Mouse (Mus musculus): ENCODE measurements around the gene Mpv17.

Mpv17 gene

DNA sequence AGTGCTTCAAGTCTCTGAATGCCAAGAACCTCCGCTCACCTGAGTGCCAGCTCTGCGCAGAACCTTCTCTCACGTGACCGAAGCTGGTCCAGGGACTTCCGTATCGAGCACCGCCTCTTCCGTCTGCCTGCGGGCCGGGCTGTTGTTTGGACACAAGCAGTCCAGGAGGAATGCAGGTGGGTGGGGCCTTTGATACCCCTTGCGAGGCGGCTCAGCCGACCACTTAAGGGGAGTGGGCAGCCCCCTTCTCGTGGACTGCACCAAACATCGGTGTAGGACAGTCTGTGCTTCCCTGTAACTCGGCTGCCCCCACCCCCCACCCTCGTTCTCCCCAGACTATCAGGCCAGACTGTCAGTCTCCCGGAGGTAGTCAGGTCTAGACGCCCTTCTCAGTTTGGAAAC, at the start of gene Mpv17:
Gene Mpv17 (minus strand): TSS at position 100 of the 402 bp plus-strand sequence.
- peak; percentile 89 to 90 for DNase-seq

DNA sequence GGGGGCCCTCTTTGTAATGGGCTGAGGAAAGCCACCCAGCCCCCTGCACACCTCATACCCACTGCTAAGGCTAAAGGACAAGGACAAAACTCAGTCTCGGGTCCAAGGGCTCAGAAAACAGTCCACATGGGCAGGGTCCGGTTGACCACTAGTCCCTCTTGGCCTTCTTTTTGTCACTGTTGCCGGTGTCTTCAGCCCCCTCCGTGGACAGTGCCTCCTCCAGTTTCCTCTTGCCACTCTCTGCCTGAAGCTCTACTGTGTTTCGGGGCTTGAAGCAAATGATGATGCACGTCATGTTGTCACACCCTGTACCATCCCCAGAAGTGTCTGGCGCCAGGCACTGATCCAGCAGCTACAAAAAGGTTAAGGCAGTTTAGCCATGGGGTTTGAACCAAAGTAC, 48.9 kb upstream of the Mpv17 start:
- no peak for DNase-seq

DNA sequence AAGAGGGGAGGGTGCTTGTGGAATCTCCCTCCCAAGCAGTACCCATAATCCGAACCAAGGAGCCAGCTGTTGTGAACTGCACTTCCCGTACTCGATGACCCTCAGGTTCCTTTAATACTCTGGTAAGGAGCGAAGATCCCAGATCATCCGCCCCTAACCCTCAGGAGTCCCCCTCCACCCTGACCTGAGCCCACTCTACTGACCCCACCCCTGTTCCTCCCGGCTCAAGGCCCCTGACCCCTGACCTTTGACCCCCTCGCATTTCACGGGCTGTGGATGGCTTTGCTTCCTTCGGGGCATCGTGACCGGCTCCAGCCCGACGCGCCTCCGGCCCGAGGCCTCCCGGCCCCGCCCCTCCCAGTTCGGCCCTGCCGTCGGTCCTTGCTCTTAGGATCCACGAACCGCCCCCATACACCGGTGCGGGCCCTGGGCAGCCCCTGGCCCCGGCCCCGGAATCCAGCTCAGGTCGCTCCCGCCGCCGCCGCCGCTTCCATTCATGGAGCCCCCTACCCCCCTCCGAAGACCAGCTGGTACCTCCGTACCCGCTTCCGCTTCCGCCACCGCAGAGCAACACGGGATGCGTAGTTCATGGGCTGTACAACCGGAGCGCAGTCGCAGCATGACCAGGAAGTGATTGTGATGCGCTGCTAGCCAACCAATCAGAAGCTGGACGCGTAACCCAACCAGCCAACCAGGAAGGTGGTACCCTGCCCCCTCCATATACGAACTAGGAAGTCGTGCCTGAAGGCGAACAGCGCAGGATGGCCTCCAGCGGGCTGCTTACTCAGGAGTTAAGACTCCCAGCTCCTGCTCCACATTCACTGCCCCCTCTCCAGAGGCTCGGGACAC, 47.9 kb upstream of the Mpv17 start, which contains the start of gene Zfp513:
Gene Zfp513 (minus strand): TSS at position 562 of the 849 bp plus-strand sequence.
- peak; percentile 95 to 97 for DNase-seq

DNA sequence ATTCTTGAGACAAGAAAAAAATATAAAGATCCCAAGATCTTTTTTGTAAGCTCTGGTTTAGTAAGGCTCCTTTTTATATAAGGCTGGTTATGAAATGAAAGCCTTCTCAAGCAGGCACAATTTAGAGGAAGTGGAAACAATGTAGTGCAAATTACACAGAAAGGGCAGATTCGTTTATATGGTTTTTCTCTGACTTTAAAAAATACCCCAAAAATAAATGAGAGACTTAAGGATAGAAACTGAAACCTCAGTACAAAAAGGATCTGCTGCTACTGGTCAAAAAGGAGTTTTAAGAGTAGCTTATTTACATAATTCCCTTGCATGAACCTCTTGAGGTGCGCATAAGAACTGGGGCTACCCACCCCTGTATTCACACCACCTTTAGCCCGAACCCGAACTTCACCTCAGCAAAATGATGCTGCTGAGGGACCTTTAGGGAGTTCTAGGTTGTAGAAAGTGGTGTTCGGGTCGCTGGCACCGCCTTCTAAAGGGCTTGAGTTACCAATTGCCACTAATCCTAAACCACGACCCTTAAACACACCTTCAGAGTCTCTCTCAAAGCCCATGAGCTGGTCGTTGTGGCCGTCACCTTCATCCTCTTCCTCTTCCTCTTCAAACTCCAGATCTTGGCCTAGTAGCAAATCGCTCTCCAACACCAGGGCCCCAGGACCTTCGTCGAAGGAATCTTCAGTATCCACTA, 47.1 kb upstream of the Mpv17 start:
- no peak for DNase-seq

DNA sequence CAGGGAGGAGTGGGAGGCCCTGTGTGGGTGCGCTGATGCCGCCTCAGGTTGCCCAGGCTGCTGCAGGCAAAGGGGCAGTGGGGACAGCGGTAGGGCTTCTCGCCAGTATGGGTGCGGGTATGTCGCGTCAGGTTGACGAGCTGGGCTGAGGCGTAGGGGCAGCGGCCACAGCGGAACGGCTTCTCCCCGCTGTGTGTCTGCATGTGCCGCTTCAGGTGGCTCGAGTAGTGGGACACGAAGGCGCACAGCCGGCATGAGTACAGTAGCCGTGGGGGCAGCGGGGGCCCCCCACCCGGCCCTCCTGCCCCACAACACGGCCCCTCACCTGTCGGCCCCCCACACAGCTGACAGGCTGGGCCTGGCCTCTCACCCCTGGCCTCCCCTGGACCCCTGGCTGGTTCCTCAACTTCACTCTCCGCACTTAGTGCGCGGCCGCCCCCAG, 46.3 kb upstream of the Mpv17 start:
- peak; percentile 42 to 46 for DNase-seq

DNA sequence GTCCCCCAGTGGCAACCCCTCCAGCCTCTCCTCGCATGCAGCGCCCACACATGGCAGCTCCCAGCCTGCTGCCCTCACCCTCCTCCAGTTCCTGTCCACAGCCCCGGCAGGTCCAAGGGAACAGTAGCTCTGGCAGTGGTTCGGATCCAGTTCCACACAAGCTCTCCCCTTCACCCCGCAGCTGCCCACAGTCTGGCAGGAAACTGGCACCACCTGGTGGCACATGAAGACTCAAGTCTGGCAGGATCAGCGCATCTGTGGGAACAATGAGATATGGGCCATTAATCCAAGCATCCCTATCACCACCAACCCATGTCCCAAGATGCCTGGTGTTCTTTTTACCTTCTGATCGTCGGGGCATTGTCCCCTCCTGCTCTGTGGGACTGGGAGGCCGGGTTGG, 45.8 kb upstream of the Mpv17 start:
- DNase-seq: peak; percentile 47 to 54

DNA sequence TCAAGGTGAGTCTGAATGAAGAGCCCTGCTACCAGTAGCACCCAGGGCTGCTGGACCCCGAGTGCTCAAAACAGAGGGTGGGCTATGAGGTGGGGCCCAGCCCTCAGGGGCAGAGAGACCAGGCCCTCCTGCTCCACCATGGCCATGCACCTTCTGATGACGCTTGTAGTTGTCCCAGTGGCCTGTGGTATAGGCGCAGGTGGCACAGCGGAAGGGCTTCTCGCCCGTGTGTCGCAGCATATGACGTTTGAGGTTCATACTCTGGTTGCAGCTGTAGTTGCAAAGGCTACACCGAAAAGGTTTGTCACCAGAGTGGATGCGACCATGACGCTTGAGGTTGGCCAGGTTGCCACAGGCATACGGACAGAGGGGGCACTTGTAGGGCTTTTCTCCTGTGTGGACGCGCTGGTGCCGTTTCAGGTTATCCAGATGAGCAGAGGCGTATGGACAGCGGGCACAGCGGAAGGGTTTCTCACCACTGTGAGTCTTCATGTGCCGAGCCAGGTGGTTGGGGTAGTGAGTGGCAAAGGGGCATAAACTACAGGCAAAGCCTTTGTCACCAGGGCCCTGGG, 45.4 kb upstream of the Mpv17 start:
- DNase-seq: no peak

DNA sequence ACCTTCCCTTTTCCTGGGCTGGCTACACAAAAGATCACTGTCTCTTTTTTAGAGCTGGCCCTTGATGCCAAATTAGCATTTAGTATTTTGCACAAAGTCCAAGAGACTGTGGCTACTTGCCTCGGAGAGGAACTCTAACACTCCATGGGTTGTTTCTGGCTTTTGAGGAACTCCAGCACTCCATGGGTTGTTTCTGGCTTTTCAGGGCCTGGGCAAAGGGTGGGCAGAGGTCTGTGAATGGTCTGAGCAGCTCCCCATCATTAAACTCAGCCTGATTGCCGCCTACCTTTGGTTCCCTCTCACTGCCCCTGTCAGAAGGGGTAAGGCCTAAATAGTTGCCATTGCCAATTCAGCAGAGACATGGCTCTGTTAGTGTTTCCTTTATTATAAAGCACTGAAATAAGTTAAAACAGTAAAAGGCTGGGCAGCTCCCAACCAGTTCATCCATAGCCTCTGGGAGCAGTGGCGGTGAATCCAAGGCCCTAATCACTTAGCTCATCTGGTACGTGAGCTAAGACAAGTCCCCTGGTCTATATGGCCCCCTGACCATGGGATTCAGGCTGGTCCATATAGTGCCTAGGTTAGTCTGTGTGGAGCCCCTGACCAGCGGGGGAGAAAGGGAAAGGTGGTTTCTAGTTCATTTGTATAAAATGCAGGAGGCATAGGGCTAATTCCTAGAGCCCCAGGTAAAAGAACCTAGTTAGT, 44.7 kb upstream of the Mpv17 start:
- DNase-seq: no peak

DNA sequence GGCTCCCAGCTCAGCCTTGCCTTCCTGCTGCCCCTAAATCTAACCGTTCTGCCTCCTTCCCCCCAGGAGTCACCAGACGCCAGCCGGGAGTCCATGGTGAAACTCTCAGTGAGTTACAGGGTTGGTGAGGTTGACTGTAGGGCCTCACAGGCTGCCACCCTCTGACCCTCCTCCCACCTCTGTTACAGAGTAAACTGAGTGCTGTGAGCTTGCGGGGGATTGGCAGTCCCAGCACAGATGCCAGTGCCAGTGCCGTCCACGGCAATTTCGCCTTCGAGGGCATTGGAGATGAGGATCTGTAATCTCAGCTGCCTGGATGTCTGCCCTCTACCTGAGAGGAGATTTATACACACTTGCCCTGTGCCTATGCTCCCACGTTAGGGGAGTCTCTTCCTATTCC, 44.1 kb upstream of the Mpv17 start:
- no peak for DNase-seq

DNA sequence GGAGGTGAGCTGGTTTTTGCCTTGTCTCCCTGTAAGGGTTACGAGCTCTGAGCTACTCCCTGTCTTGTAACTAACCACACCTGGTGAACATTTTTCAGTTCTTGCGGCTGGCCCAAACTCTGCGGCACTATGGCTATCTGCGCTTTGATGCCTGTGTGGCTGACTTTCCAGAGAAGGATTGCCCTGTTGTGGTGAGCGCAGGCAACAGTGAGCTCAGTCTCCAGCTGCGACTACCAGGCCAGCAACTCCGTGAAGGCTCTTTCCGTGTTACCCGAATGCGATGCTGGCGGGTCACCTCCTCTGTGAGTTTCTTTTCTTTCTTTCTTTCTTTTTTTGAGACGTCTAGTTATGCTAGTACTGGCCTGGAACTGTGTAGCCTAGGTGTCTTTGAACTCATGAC, 43.0 kb upstream of the Mpv17 start:
- DNase-seq: no peak

DNA sequence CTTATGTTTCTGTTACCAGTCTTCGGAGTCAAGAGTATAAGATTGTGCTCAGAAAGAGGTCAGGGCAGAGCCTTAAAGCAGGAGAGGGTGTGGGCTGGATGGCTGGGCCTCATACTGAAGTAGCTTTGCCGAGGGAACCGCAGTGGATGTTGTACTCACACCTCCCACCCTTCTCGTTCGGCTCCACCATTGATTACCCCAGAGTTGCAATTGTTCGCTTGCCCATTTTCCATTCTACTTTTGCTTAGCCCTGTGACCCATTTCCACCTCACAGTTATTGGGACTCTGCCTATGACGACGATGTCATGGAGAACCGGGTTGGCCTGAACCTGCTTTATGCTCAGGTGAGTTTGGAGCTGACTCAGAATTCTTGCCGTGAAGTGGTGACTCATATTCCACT, 42.2 kb upstream of the Mpv17 start:
- no peak for DNase-seq

DNA sequence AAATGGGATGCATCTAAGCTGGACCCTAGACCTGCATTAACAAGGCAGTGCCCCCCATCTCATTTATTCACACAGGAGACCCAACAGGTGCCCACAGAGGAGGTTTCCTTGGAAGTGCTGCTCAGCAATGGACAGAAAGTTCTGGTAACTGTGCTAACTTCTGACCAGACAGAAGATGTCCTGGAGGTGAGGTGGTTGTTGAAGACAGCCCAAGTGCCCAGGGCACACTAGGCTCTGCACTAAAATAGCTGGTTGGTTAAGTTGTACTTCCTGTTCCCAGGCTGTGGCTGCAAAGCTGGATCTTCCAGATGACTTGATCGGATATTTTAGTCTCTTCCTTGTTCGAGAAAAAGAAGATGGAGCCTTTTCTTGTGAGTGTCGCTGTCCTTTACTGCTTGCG, 41.6 kb upstream of the Mpv17 start:
- no peak for DNase-seq

DNA sequence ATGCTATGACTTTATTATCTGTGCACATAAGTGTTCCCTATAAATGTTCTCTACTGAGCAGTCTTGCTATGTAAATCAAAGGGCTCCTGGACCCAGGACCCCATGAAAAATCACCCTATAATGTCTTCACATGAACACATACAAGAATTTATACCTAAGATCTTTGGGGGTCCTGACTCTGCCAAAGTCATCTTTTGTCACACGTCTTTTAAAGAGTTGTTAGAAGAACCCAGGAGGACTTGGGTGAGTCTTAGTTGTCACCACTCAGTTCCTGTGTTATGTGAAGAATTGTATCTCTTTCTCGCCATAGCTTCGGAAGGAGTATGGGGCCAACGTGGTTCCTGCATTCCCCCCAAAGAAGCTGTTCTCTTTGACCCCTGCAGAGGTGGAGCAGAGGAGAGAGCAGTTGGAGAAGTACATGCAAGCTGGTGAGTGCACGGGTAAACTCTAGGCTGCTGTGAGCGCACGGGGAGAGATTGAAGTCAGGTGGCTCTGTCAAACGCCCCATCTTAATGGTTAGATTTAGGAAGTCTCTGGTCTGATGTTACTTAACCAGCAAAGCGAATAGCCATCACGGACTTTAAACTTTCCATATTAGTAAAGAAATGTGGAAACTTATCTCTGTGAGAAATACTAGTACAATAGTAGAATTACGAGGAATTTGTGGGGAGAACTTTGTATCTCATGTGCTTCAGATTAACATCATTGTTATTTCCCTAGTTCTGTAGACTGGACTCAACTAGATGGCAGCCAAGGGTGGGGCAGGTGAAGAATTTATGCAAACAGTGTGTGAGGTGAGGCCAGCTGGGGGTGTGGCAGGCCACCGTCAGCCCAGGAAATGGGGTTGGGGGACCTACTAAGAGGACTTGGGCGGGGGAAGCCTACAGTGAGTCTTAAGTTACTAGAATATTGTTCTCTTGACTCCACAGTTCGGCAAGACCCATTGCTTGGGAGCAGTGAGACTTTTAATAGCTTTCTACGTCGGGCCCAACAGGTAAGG, 40.7 kb upstream of the Mpv17 start:
- no peak for DNase-seq

DNA sequence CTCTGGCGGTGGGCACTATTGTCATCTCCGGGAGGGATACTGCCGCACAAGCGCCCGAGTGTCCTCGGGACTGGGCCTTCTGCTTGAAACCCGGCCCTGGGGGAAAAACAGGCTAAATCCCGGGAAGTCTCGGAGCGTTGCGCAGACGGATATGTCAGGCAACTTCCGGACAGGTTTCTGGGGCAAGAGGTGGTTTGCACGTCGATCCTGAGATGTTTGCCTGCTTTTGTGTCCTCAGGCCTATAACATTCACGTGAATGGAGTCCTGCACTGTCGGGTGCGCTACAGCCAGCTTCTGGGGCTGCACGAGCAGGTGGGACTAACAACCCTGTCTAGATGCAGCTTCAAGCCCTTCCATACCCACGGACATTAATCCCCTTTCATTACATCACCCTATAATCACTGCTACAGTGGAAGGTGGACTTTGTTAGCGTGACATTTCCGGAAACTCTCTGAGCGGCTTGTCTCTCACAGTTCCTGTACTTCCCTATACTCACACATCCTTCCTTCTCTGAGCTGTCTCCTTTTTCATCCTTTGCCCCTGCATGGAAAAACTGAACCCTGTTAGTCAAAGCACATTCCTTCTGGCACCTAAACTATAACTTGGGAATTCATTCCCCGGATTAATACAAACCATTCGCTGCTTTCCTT, 39.7 kb upstream of the Mpv17 start:
- no peak for DNase-seq

DNA sequence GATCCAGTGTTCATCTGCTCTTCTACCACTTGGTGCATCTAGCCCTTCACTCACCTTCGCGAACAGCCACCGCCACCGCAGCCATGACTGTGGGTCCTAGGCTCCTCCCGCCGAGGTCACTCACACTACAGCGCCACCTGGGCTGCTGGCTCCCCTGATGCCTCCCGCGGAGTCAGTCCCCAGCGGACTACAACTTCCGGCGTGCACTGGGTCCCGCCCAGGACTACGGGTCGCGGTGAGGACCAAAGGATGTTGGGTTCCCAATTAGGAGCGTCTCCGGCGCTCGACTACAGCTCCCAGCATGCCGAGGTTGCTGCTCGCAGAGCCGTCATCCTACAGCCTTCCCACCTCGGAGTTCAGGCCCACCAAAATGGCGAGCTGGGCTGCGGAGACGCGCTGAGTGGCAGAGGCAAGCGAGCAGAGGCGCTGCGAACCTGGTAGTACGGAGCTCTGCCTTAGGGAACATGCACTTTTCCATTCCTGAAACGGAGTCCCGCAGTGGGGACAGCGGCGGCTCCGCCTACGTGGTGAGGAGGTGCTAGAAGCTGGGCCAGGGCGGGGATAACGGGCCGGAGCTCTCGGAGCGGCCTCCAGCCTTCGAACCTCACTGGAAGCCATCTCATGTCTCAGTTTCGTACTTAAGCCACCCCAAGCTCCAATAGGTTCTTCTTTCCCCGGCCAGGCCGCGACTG, 39.0 kb upstream of the Mpv17 start, which contains the start of the genes Snx17 and Eif2b4:
Gene Snx17 (plus strand): TSS at position 289 of the 692 bp plus-strand sequence.
Gene Eif2b4 (minus strand): TSS at position 492 of the 692 bp plus-strand sequence.
- peak; percentile 99 for DNase-seq

DNA sequence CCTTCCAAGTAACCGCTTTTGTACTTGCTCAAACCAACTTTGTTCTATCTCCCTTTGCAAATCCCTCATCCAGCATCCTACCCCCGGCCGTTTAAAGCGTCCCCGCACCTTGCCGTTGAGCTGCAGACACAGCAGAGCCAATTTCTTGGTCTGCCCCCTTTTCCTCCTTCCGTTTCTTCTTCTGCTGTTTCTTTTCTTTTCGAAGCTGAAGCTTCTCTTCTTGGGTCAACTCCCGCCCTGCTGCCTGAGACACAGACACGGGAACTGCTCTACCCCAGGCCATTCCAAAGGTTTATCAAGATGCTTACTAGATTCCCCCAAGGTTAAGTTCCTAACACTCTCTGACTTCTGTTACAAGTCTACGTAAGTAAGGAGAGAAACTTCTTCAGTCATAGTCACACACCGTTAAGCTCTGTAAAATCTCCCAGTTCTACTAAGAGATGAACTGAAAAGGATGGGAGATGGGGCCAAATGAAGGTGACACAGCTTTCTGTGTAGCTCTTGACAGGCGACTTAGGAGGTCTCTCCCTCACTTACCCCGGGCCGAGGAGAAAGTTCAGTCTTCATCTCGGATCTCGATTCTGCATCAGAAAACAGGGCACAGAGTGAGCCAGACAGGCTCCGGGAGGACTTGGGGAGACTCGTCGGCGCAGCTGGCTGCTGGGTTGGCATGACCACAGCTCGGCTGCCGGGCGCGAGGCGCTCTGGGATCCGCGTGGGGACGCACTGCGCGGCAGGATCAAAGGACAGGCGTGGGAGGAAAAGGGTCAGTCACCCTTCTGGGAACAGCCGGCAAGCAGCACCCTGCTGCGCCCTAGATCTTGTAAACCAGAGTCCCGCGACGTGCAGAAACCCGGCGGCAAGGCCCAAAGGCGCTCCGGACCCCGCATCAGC, 38.2 kb upstream of the Mpv17 start:
- DNase-seq: no peak

DNA sequence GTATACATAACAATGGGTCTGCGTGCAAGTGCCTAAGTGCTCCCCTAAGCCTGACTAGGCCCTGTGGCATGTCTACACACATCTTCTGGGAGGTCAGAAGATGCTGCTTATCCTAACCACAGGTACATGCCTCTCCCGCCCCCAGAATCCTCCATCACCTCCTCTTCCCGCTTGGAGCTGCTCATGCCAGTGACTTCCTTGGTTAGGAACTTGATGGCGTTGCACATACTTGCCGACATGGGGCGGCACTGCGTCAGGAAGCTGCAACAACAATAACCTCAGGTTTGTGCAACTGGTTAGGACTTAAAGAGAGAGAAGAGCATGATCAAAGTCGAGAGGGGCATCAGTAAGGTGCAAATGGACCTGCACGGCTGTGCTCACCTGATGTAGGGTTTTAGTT, 36.1 kb upstream of the Mpv17 start:
- DNase-seq: no peak

DNA sequence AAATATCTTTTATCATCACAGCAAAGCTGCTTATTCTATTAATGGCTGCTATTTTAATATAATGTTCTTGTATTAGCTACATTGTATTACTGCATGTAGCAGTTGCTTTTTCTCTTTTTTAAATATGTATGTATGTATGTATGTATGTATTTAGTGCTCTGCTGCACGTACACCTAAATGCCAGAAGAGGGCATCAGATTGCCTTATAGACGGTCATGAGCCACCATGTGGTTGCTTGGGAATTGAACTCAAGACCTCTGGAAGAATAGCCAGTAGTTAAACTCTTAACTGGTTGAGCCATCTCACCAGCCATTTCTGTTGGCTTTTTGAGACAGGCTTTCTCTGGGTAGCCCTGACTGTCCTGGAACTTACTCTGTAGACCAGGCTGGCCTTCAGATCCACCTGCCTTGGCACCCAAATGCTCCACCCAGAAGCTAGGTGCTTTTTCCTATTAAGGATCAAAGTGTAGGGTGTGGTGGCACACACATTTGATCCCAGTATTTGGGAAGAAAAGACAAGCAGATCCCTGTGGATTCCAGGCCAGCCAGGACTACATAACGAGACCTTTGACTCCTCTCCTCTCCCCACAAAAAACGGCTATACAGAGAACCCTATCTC, 34.3 kb upstream of the Mpv17 start:
- no peak for DNase-seq

DNA sequence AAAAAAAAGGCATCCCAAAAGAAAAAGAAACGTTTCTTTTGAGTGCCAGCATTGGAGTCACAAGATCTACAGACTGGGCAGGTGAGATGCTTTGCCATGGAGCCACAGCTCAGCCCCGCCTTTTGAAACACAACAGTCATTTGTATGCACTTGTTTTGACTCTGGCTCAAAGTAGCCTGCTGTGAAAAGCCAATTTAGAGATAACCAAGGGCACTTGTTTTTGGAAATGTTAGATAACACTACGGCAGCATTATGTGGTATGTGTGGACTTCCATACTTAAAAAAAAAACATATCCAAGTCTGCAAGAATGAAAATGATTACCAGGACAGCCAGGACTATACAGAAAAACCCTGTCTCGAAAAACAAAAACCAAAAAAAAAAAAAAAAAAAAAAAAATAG, 29.6 kb upstream of the Mpv17 start:
- DNase-seq: no peak

All from cerebellum, postnatal 10 days (tissue).